Mouse (Mus musculus) cerebellum, adult 2 months (tissue): ENCODE measurements around the gene Sspn. TPM values are rescaled to one million over a fixed set of nuclear protein-coding genes. Genes with fewer than 3 reads are reported as not detected.
A peak's percentile ranks its signal among the peaks of the same experiment; 100 is the strongest.

Experiments used
- DNase-seq, 2 experiments: peaks; one replicate each; pipeline ENCODE4 v3.0.0; 2021
- H3K27ac ChIP-seq: fragments of 200-500 bp; 2 replicates; pipeline ENCODE4 v1.5.1; 2012; ENCODE audit warnings: low read length, control low read depth, inconsistent platforms; ENCODE audit not compliant: insufficient read depth
- H3K27me3 ChIP-seq: fragments of 200-500 bp; 2 replicates; pipeline ENCODE4 v1.6.1; 2012; ENCODE audit warnings: inconsistent platforms, mild to moderate bottlenecking, low read length, moderate library complexity; ENCODE audit not compliant: control insufficient read depth, insufficient read depth
- H3K4me1 ChIP-seq: fragments of 200-500 bp; 2 replicates; pipeline ENCODE4 v1.6.1; 2011; ENCODE audit warnings: low read length; ENCODE audit not compliant: control insufficient read depth, insufficient read depth
- H3K4me3 ChIP-seq: fragments of 200-500 bp; replicated peaks from 2 replicates; pipeline ENCODE3; 2011; ENCODE audit warnings: mild to moderate bottlenecking, low read depth, low read length, control low read depth; ENCODE audit not compliant: insufficient read depth
- CTCF ChIP-seq: fragments of 200-500 bp; IDR thresholded peaks from 2 replicates; pipeline ENCODE4 v1.5.1; 2011; ENCODE audit warnings: low read depth, mild to moderate bottlenecking, control low read depth, low read length, moderate library complexity, borderline replicate concordance; ENCODE audit not compliant: insufficient read depth
- POLR2A ChIP-seq: fragments of 200-500 bp; IDR thresholded peaks from 2 replicates; pipeline ENCODE4 v1.6.1; 2011; ENCODE audit warnings: low read length, control low read depth, borderline replicate concordance; ENCODE audit not compliant: insufficient read depth
- WGBS: fragments of 180-500 bp; shearing (Covaris S2); methylation state at CpG from one replicate; pipeline ENCODE4 v1.1.7; 2018; 5-methylcytosine and 5-hydroxymethylcytosine counted together
- polyA plus RNA-seq: library from polyadenylated mRNA; depleted of rRNA; stranded (reverse); fragments of >200 nt; gene quantifications from 2 replicates; pipeline ENCODE4 v1.2.3, GENCODE M21; 2012

The Sspn gene
- polyA plus RNA-seq, 1 experiment, result 7.1 TPM

DNA sequence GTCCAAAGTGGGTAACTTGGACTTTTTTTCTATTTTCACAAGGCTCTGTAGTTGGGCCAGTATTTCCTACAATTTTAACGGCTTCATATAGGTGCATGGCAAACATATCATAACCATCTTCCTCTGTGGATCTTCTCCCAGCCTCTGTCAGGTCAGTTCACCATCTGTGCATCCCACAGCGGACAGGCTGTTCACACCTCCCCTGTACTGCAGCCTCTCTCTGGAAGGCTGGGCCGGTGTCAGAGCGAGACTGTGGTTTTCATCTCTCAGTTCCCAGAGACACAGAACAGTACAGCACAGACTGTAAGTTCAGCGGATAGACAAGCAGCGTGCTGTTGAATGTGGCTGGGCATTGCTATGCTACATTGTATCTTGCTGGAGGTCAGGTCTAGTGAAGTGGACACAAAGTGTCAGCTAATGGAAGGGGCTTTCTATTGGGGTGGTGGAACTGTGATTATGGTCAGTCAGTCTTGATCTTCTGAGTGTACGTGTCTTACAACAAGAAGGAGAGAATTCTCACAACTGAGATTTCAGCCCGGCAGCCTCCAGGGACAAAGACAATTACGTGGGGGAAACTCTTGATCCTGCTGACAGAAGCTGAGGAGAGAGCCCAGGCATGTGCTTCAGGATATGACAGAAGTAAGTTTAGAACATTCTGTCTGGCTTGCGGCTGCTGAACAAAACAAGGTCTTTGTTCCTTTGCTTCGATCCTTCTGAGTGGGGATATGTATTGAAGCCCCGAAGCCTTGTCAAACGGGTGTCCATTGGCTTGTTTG, 21.9 kb downstream of the Sspn start:
- Histone ChIP-seq H3K4me3 (no peak overlapping the region), H3K4me1 (peaks cover 11% of the 10 kb centered on the region), H3K27me3 (no peaks in the 10 kb centered on the region), H3K27ac (no peak overlapping the region)
- TF ChIP-seq CTCF, result no peak
- TF ChIP-seq POLR2A, result no peak
- DNase-seq, result peak in 1 of 2 experiments; percentile 50
- 64% methylated on average over 13 of the region's 13 CpGs for WGBS

DNA sequence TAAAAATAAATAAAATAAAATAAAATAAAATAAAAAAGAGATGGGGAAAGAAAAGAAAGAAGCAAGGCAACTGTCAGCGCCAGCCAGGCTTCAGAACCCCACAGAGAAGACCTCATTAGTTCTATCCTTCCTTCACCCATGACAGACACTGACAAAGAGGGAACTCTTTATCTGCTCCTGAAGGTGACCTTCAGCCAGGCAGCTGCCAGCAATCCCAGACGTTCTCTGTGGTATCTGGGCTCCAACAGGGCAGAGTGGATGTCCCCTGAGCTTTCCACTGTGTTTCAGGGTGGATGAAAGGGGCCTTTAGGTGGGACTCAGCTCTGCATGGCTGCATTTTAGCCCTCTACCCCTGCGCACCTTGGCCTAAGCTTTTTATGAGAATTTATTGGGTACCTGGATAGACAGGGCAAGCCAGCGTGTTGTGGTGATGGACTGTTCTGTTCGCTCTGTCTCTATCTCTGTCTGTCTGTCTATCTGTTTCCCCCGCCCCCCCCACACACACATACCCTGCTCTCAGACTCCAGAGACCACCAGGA, 26.1 kb downstream of the Sspn start:
- H3K27ac ChIP-seq, result no peak overlapping the region
- no peak for DNase-seq
- no peak overlapping the region for H3K4me3 ChIP-seq
- H3K27me3 ChIP-seq, result no peaks in the 10 kb centered on the region
- 92% methylated on average over 6 of the region's 6 CpGs for whole genome bisulfite sequencing
- TF ChIP-seq POLR2A (no peak), CTCF (no peak)
- peaks cover 12% of the 10 kb centered on the region for H3K4me1 ChIP-seq

DNA sequence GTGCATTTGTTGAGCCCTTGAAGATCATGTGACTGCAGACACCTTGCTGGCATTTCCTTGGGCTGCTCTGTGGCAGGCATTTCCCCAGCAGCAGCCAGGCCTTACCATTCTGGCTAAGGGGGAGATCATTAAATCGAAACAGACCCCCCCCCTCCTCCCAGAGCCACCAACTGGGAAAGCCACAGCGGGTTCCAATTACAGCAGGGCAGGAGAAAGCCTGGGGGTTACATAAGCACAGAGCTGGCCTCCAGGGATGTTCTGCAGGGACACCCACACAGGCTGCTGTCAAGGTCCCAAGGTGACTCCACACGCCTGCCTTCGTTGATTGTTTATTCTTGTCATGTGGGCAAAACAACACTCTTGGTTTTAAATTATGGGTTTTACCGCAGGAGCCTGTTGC, 26.6 kb downstream of the Sspn start:
- H3K27me3 ChIP-seq, result no peaks in the 10 kb centered on the region
- TF ChIP-seq CTCF (no peak), POLR2A (no peak)
- H3K27ac ChIP-seq, result no peak overlapping the region
- WGBS, result 60% methylated on average over 5 of the region's 5 CpGs
- H3K4me3 ChIP-seq, result no peak overlapping the region
- peaks cover 11% of the 10 kb centered on the region for H3K4me1 ChIP-seq
- DNase-seq, result no peak

DNA sequence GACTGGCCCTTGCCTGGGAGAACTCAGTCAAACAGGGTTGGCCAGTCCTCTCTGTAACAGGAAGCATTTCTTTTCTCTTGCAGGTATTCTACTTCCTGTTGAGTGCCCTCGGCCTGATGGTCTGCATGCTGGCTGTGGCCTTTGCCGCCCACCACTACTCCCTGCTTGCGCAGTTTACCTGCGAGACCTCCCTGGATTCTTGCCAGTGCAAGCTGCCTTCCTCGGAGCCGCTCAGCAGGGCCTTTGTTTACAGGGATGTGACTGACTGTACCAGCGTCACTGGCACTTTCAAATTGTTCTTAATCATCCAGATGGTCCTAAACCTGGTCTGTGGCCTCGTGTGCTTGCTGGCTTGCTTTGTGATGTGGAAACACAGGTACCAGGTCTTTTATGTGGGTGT, 29.6 kb downstream of the Sspn start:
- DNase-seq, result peak; percentile 45 to 50
- 11% methylated on average over 8 of the region's 8 CpGs for WGBS
- H3K4me3 ChIP-seq, result no peak overlapping the region
- no peaks in the 10 kb centered on the region for H3K27me3 ChIP-seq
- peaks cover 5% of the 10 kb centered on the region for H3K4me1 ChIP-seq
- no peak overlapping the region for H3K27ac ChIP-seq
- no peak for TF ChIP-seq CTCF
- TF ChIP-seq POLR2A, result no peak

DNA sequence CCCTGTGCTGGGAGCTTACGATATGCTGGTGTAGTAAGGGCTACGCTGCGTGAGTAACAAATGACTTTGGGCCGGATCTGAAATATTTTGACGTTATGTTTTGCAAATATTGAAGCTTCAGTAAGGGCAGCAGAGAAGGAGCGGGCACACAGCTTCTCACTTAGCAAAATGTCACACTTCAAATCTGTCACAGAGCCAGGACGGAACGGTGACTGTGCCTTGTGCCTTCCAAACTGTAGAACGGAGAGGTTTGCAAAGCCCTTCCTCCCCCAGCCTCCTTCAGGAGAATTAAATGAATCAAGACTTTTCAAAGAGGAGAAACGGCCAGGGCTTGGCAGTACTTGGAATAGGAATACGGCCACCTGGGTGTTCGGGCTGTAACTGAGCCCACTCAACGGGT, 32.5 kb downstream of the Sspn start:
- no peak for DNase-seq
- TF ChIP-seq POLR2A, result no peak
- TF ChIP-seq CTCF, result no peak
- Histone ChIP-seq H3K4me3 (no peak overlapping the region), H3K27ac (no peak overlapping the region), H3K4me1 (peaks cover 5% of the 10 kb centered on the region), H3K27me3 (no peaks in the 10 kb centered on the region)
- 52% methylated on average over 13 of the region's 13 CpGs for WGBS

DNA sequence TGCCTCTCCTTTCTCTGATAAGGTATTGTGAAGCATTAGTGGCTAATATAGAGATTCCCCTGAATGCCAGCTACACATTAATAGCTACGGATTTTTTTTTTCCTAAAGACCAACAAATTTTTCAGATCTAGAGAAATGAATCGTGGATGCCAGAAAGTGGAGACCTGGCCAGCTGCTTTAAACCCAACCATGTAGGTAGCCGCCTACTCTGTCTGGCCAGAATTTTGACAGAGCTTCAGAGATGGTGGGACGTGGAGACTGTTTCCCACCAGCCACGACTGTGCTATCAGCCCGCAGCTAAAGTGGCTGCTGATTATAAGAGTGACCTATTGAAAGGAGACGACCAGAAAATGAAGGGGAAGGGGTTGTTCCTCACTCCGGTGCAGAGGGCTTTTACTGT, 36.3 kb downstream of the Sspn start:
- 64% methylated on average over 8 of the region's 8 CpGs for WGBS
- no peak overlapping the region for H3K27ac ChIP-seq
- no peaks in the 10 kb centered on the region for H3K27me3 ChIP-seq
- no peak overlapping the region for H3K4me3 ChIP-seq
- no peak for TF ChIP-seq CTCF
- no peak for TF ChIP-seq POLR2A
- H3K4me1 ChIP-seq, result no peaks in the 10 kb centered on the region; the same call in 1 of the 2 replicates
- DNase-seq, result no peak

DNA sequence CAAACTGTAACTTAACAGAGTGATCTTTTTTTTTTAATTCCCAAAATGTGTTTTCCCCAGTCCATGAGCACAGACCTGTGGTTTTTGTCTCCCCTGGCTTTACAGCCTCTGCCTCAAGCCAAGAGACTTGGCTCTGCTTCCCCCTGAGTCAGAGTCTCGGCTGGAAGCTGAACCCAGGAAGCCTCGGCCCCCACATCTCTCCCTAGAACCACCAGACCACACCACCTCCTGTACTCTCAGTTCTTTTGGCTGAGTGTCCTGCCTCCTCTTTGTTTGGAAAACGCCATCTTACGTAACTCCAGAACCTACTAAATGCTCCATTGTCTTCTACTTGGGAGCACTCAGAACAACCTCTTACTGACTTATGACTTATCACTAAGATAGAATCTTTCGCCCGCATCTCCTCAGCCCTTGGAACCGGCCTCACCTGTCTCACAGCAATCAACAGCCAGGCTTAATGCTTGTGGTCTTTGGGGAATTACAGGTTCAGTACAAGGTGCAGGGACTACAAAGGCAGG, 36.9 kb downstream of the Sspn start:
- TF ChIP-seq CTCF (no peak), POLR2A (no peak)
- H3K27ac ChIP-seq, result no peak overlapping the region
- H3K4me1 ChIP-seq, result no peaks in the 10 kb centered on the region; the same call in 1 of the 2 replicates
- no peaks in the 10 kb centered on the region for H3K27me3 ChIP-seq
- no peak overlapping the region for H3K4me3 ChIP-seq
- 33% methylated on average over 7 of the region's 7 CpGs for whole genome bisulfite sequencing
- peak; percentile 40 to 65 for DNase-seq

DNA sequence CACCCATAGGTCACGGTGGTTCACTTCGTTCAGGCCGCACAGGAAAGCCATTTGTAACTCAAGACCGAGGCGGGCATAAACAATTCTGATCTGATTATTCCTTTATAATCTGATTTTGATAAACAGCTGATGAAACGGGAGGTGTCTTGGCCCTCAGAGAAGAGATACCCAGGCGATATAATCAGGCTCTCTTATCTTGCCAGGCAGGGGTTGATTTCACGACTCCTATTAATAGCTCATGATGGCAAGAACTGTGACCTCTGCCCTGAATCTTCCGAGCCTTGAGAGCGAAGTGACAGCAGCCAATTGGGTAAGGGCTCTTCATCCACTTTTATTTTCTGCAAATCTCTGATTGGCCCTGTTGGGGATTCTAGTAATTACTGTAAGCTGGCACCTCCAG, 37.4 kb downstream of the Sspn start:
- DNase-seq, result no peak
- WGBS, result 70% methylated on average over 10 of the region's 10 CpGs
- no peak overlapping the region for H3K4me3 ChIP-seq
- no peaks in the 10 kb centered on the region; the same call in 1 of the 2 replicates for H3K4me1 ChIP-seq
- no peak overlapping the region for H3K27ac ChIP-seq
- no peaks in the 10 kb centered on the region for H3K27me3 ChIP-seq
- TF ChIP-seq CTCF, result no peak
